Mouse (Mus musculus) layer of hippocampus, postnatal 25 days (tissue): ENCODE data around the gene Nkiras2. TPM values are rescaled to one million over a fixed set of nuclear protein-coding genes. Genes with fewer than 3 reads are reported as not detected.

Experiments used
- total RNA-seq, 2 experiments: library from RNA; stranded (reverse); gene quantifications; 2 replicates each; pipeline ENCODE4 v1.2.3; 2021

The Nkiras2 gene
- total RNA-seq, 2 experiments from 2014 or later = 15.1 to 16.5 TPM

Other genes with a start within 250 kb of the Nkiras2 start
- 10 to 100 TPM; 33.2 to 36.2 TPM for gene Jup, start 221.5 kb upstream of the Nkiras2 start, total RNA-seq
- 1 to 10 TPM; 9.2 to 9.8 TPM for gene P3h4, start 204.4 kb upstream of the Nkiras2 start, total RNA-seq
- 1 to 10 TPM; 6.8 to 7.4 TPM for gene Fkbp10, start 203.5 kb upstream of the Nkiras2 start, total RNA-seq
- gene Nt5c3b, start 177.4 kb upstream of the Nkiras2 start, total RNA-seq = 10 to 100 TPM; 50.2 to 52.4 TPM
- gene Klhl10, start 177.3 kb upstream of the Nkiras2 start, total RNA-seq = 1 to 10 TPM; 1.1 to 1.6 TPM
- gene Klhl11, start 146.5 kb upstream of the Nkiras2 start, total RNA-seq = 100 to 1,000 TPM; 106 to 113 TPM
- gene Acly, start 91.2 kb upstream of the Nkiras2 start, total RNA-seq = 100 to 1,000 TPM; 107 to 112 TPM
- 1 to 10 TPM in 1 of 2 experiments, under 1 TPM in 1; 0.54 to 1.2 TPM for gene Ttc25, start 73.6 kb upstream of the Nkiras2 start, total RNA-seq
- 100 to 1,000 TPM; 365 to 435 TPM for gene Cnp, start 44.3 kb upstream of the Nkiras2 start, total RNA-seq
- 100 to 1,000 TPM; 234 to 286 TPM for gene Dnajc7, start 924 bp downstream of the Nkiras2 start, total RNA-seq
- under 1 TPM in 1 of 2 experiments, not detected in 1; 0.31 TPM for gene Zfp385c, start 73.2 kb downstream of the Nkiras2 start, total RNA-seq
- 1 to 10 TPM; 1.4 to 2.1 TPM for gene Dhx58, start 85.0 kb downstream of the Nkiras2 start, total RNA-seq
- gene Kat2a, start 93.2 kb downstream of the Nkiras2 start, total RNA-seq = 10 to 100 TPM; 55.6 to 55.9 TPM
- gene Hspb9, start 94.6 kb downstream of the Nkiras2 start, total RNA-seq = not detected
- 100 to 1,000 TPM; 141 to 152 TPM for gene Rab5c, start 119.0 kb downstream of the Nkiras2 start, total RNA-seq
- 1 to 10 TPM; 1.1 to 1.8 TPM for gene Kcnh4, start 140.7 kb downstream of the Nkiras2 start, total RNA-seq
- gene Hcrt, start 143.7 kb downstream of the Nkiras2 start, total RNA-seq = not detected
- gene Ghdc, start 151.7 kb downstream of the Nkiras2 start, total RNA-seq = 1 to 10 TPM; 5.2 to 6.8 TPM
- 10 to 100 TPM; 11.5 to 11.7 TPM for gene Stat5b, start 231.5 kb downstream of the Nkiras2 start, total RNA-seq
- gene Stat5a, start 240.1 kb downstream of the Nkiras2 start, total RNA-seq = 1 to 10 TPM; 1.1 to 1.7 TPM